Mouse (Mus musculus): ENCODE data around the gene Ccdc9b.
A peak's percentile ranks its signal among the peaks of the same experiment; 100 is the strongest.

The Ccdc9b gene

GRCm38 (mm10) chr2:118747301-118747960 is 15.0 kb downstream of the Ccdc9b start:
- peak; percentile 44 for DNase-seq (ENCODE audit: inconsistent ontology term)

- DNase-seq (ENCODE audit: inconsistent ontology term), result peak; percentile 41
These were observed 16.3 kb downstream of the Ccdc9b start for GRCm38 (mm10) chr2:118745915-118746901.

- peak; percentile 97 for DNase-seq (ENCODE audit: inconsistent ontology term)
These were observed 17.1 kb downstream of the Ccdc9b start, which contains the start of gene Inafm2 for GRCm38 (mm10) chr2:118745232-118745884. TSS of gene Inafm2 (plus strand) at chr2:118745758.

- no peak for DNase-seq (ENCODE audit: inconsistent ontology term)
These were observed 17.8 kb downstream of the Ccdc9b start for GRCm38 (mm10) chr2:118744621-118745020.

GRCm38 (mm10) chr2:118743261-118743943 is 19.1 kb downstream of the Ccdc9b start:
- DNase-seq (ENCODE audit: inconsistent ontology term), result peak; percentile 42

GRCm38 (mm10) chr2:118741183-118741582 is 21.3 kb downstream of the Ccdc9b start:
- no peak for DNase-seq (ENCODE audit: inconsistent ontology term)

GRCm38 (mm10) chr2:118740341-118740740 is 22.1 kb downstream of the Ccdc9b start:
- DNase-seq (ENCODE audit: inconsistent ontology term), result no peak

GRCm38 (mm10) chr2:118733341-118733740 is 29.1 kb downstream of the Ccdc9b start:
- DNase-seq (ENCODE audit: inconsistent ontology term), result no peak

- DNase-seq (ENCODE audit: inconsistent ontology term), result no peak
These were observed 30.5 kb downstream of the Ccdc9b start for GRCm38 (mm10) chr2:118731981-118732380.

- DNase-seq (ENCODE audit: inconsistent ontology term), result peak; percentile 50
These were observed 31.9 kb downstream of the Ccdc9b start for GRCm38 (mm10) chr2:118730622-118730915.

GRCm38 (mm10) chr2:118729816-118730621 is 32.4 kb downstream of the Ccdc9b start:
- no peak for DNase-seq (ENCODE audit: inconsistent ontology term)

GRCm38 (mm10) chr2:118729194-118729593 is 33.3 kb downstream of the Ccdc9b start:
- no peak for DNase-seq (ENCODE audit: inconsistent ontology term)

GRCm38 (mm10) chr2:118728337-118728736 is 34.1 kb downstream of the Ccdc9b start, which contains the start of gene Plcb2:
TSS of gene Plcb2 (minus strand) at chr2:118728438.
- no peak for DNase-seq (ENCODE audit: inconsistent ontology term)

GRCm38 (mm10) chr2:118727911-118728310 is 34.5 kb downstream of the Ccdc9b start:
- no peak for DNase-seq (ENCODE audit: inconsistent ontology term)

- no peak for DNase-seq (ENCODE audit: inconsistent ontology term)
These were observed 35.6 kb downstream of the Ccdc9b start for GRCm38 (mm10) chr2:118726873-118727272.

- DNase-seq (ENCODE audit: inconsistent ontology term), result no peak
These were observed 37.0 kb downstream of the Ccdc9b start for GRCm38 (mm10) chr2:118725511-118725910.

- DNase-seq (ENCODE audit: inconsistent ontology term), result no peak
These were observed 38.6 kb downstream of the Ccdc9b start for GRCm38 (mm10) chr2:118723693-118724486.

- no peak for DNase-seq (ENCODE audit: inconsistent ontology term)
These were observed 45.8 kb downstream of the Ccdc9b start for GRCm38 (mm10) chr2:118716677-118717076.

- no peak for DNase-seq (ENCODE audit: inconsistent ontology term)
These were observed 48.2 kb downstream of the Ccdc9b start for GRCm38 (mm10) chr2:118714230-118714629.

GRCm38 (mm10) chr2:118713631-118714030 is 48.8 kb downstream of the Ccdc9b start:
- no peak for DNase-seq (ENCODE audit: inconsistent ontology term)
